Mouse (Mus musculus) spleen, postnatal 36 days (tissue): Measurements from ENCODE around the gene Fkbp1a.

Experiments
- DNase-seq, 2 experiments: peaks; one replicate each; pipeline ENCODE4 v3.0.0; 2022; ENCODE audit warnings: low spot score in 2 of 2, mixed read lengths in 1 of 2

The Fkbp1a gene

GRCm38 (mm10) chr2:151608435-151608834 is 66.2 kb downstream of the Fkbp1a start:
- DNase-seq = no peak

GRCm38 (mm10) chr2:151609974-151610373 is 67.7 kb downstream of the Fkbp1a start:
- DNase-seq = no peak
